Mouse (Mus musculus): Measurements from ENCODE around the gene Nthl1. TPM values are rescaled to one million over a fixed set of nuclear protein-coding genes. Genes with fewer than 3 reads are reported as not detected.

Nthl1 gene
- polyA plus RNA-seq, 1 experiment from 2014 or later: 26.9 TPM

DNA sequence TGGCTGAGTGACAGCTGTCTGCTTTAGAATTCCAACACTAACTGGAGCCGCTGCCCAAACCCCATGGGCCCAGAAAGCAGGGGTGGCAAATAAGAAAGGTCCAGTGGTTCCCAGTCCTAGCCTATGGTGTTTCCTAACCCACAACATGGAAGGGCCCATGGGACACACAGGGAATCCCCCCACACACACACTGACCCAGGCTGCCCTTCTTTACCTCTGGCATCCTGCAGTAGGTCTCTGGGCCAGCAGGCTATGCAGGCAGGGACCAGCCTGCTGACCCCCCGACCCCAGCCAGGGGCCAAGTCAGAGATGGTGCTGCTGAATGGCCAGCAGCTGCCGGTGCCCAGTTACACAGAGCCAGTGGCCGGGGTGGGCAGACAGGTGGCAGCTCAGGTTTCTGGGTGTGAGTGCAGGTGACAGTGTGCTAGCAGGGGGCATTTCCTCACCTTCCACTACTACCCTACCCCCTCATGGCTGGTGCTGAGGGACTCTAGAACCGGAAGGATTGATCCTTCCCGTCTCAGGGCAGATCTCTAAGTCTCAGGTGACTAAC lies 10.4 kb downstream of the Nthl1 start:
- peaks cover 15% of the 10 kb centered on the region; the same call in 1 of the 2 replicates for H3K36me3 ChIP-seq
- H3K4me2 ChIP-seq (replicated peaks): no peak overlapping the region
- no peaks in the 10 kb centered on the region for H3K27me3 ChIP-seq
- 44% methylated on average over 6 of the region's 6 CpGs for WGBS
- H3K4me1 ChIP-seq: peaks cover 50% of the 10 kb centered on the region
- ATAC-seq (ENCODE audit: insufficient number of reproducible peaks, insufficient read depth, low FRiP score, low TSS enrichment): no peak
- H3K9me3 ChIP-seq: no peaks in the 10 kb centered on the region
- no peak overlapping the region for H3K9ac ChIP-seq
- no peak overlapping the region for H3K27ac ChIP-seq
- no peak overlapping the region for H3K4me3 ChIP-seq

DNA sequence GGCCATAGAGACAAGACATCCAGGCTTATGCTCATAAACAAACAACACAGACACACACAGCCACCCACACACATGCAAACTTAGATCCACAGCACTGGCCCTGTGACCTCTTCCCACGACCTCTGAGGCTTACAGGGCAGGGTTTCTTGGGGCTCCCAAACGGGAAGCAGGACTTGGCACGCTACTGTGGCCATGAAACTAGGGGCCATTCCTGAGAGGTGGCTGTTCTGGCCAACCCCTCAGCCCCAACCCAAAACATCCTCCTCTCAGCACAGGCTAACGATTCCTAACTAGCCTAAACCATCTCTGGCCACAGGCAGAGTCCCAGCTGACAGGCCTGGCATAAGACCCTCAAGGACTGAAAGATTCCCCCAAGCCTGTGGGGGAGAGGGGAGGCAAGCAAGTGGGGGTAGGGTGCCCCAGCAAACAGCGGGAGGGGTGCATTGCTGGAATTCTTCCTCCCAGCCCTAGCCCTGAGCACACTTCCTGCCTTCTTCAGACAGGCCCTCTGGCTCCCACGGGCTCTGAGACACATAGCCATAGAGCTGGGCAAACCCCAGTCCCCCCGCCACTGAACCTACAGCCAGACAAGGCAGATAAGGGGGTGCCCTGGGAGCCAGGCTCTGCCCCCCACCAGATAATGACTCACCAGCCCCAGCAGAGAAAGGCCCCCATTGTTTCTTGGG lies 11.7 kb downstream of the Nthl1 start:
- H3K9ac ChIP-seq: peak overlapping the region; percentile 42
- H3K36me3 ChIP-seq: peaks cover 15% of the 10 kb centered on the region; the same call in 1 of the 2 replicates
- H3K27ac ChIP-seq: peak overlapping the region; percentile 84

DNA sequence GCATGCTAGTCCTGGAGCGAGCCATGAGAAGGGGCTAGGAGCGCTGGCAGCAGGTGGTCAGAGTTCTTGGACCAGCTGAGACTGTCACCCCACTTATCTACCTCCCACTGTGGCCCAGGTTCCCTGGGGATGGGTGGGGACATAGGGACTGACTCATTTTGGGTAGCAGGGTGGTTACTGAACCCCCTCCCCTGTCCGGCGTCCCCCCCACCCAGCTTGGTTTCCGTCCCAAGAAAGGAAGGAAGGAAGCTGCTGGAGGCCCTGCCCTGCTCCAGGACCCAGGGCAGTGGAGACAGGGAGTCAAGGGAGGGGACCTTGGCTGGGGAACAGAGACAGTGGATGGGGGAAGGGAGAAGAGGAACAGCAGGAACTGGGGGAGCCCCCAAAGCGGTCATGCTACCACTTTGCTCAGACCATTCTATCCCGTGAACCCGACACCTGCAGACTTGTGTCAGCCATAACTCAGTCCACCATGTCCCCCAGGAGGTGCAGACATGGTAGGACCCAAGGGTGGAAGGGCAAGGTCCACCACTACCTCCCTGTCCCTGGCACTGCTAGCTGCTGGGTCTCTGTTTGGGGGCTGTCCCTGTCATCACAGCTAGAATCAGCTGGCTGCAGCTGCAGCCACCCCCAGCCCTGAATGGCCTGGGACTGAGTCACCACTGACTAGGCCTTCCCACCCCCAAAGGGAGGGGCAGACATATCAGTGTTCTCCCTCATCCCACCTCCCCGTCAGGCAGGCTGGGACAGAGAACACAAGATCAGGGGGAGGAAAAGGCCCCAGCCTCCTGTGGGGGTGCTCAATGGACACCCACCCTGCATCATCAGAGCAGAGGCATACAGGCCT lies 12.6 kb downstream of the Nthl1 start:
- H3K4me3 ChIP-seq: no peak overlapping the region
- peak overlapping the region; percentile 42 for H3K9ac ChIP-seq
- H3K27me3 ChIP-seq: no peaks in the 10 kb centered on the region
- no peak for ATAC-seq (ENCODE audit: insufficient number of reproducible peaks, insufficient read depth, low FRiP score, low TSS enrichment)
- no peak overlapping the region; the same call in 1 of the 2 replicates for H3K4me2 ChIP-seq (replicated peaks)
- peaks cover 41% of the 10 kb centered on the region for H3K4me1 ChIP-seq
- peak overlapping the region; percentile 84 for H3K27ac ChIP-seq
- peaks cover 15% of the 10 kb centered on the region; the same call in 1 of the 2 replicates for H3K36me3 ChIP-seq
- no peaks in the 10 kb centered on the region for H3K9me3 ChIP-seq
- WGBS: 74% methylated on average over 9 of the region's 9 CpGs

More for the DNA sequence above, 11.7 kb downstream of the Nthl1 start:
- Histone ChIP-seq H3K4me3 (no peak overlapping the region), H3K27me3 (no peaks in the 10 kb centered on the region), H3K4me1 (peaks cover 46% of the 10 kb centered on the region), H3K4me2 (replicated peaks) (no peak overlapping the region; the same call in 1 of the 2 replicates), H3K9me3 (no peaks in the 10 kb centered on the region)
- ATAC-seq (ENCODE audit: insufficient number of reproducible peaks, insufficient read depth, low FRiP score, low TSS enrichment): no peak
- 25% methylated on average over 7 of the region's 7 CpGs for WGBS

GRCm38 (mm10) chr17:24645916-24646315 lies 13.4 kb downstream of the Nthl1 start:
- ATAC-seq (ENCODE audit: insufficient number of reproducible peaks, insufficient read depth, low FRiP score, low TSS enrichment): no peak
- Histone ChIP-seq H3K27me3 (no peaks in the 10 kb centered on the region), H3K4me1 (peaks cover 39% of the 10 kb centered on the region), H3K9me3 (no peaks in the 10 kb centered on the region), H3K4me2 (replicated peaks) (no peak overlapping the region), H3K27ac (no peak overlapping the region), H3K4me3 (no peak overlapping the region), H3K9ac (no peak overlapping the region), H3K36me3 (peaks cover 9% of the 10 kb centered on the region; the same call in 1 of the 2 replicates)
- WGBS: 75% methylated on average over 3 of the region's 3 CpGs

DNA sequence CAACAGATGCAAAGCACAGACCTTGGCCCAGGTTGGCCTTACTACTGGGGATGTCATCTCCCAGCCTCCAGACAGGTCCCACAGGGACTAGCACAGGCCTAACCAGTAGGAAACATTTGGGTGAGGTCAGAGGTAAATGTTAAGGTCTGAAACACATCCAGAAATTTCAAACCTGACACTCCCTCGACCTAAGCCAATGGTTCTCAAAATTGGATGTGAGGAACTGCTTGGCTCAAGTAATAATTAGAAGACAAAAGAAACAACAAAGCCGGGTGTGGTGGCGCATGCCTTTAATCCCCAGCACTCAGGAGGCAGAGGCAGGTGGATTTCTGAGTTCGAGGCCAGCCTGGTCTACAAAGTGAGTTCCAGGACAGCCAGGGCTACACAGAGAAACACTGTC lies 13.9 kb downstream of the Nthl1 start:
- 80% methylated on average over 4 of the region's 4 CpGs for WGBS
- Histone ChIP-seq H3K9me3 (no peaks in the 10 kb centered on the region), H3K4me2 (replicated peaks) (no peak overlapping the region), H3K4me1 (peaks cover 39% of the 10 kb centered on the region), H3K36me3 (peaks cover 7% of the 10 kb centered on the region; the same call in 1 of the 2 replicates), H3K27ac (no peak overlapping the region), H3K4me3 (no peak overlapping the region), H3K9ac (no peak overlapping the region), H3K27me3 (no peaks in the 10 kb centered on the region)
- ATAC-seq (ENCODE audit: insufficient number of reproducible peaks, insufficient read depth, low FRiP score, low TSS enrichment): no peak

- H3K4me1 ChIP-seq: peaks cover 39% of the 10 kb centered on the region
- no peaks in the 10 kb centered on the region for H3K36me3 ChIP-seq
- no peaks in the 10 kb centered on the region for H3K9me3 ChIP-seq
- H3K9ac ChIP-seq: 0 out of 2 replicates have a peak overlapping the region, but pooled peaks have one; percentile 7
- ATAC-seq (ENCODE audit: insufficient number of reproducible peaks, insufficient read depth, low FRiP score, low TSS enrichment): no peak
- no peaks in the 10 kb centered on the region for H3K27me3 ChIP-seq
- 81% methylated on average over 11 of the region's 11 CpGs for WGBS
- no peak overlapping the region for H3K4me3 ChIP-seq
- no peak overlapping the region for H3K4me2 ChIP-seq (replicated peaks)
- H3K27ac ChIP-seq: no peak overlapping the region
Measured at GRCm38 (mm10) chr17:24647493-24647892, 15.0 kb downstream of the Nthl1 start.

DNA sequence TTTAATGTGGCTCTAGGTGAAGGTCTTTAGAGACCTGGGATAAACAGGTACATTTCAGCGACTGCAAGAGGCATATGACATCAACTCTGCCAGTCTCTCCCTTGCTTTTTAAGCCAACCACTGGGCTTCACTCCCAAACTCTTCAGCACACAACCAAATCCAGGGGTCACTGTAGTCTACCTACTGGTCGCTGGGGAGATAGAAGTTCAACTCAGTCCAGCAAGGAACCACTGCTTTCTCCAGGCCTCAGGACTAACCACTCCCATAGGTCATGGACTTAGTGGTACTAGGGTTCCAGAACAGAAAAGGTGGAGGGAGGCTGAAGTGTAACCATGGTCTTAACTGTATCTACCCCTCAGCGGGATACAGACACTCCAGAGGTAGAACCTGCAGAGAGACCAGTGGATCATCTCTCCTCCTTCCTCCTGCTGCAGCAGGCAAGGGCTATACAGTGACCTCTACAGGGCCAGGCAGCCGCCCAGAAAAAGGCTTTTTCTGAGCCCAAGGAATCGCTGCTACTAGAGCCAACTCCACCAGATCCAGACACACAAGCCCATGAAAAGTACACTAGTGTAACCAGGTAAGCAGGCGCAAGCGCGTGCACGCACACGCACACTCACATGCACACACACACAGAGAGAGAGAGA lies 16.4 kb downstream of the Nthl1 start:
- Histone ChIP-seq H3K9ac (peak overlapping the region; percentile 91; the same call in 1 of the 2 replicates), H3K27ac (no peak overlapping the region), H3K4me2 (replicated peaks) (peak overlapping the region; percentile 97), H3K36me3 (no peaks in the 10 kb centered on the region), H3K4me3 (peak overlapping the region; percentile 72), H3K27me3 (no peaks in the 10 kb centered on the region), H3K9me3 (no peaks in the 10 kb centered on the region), H3K4me1 (peaks cover 35% of the 10 kb centered on the region)
- no peak for ATAC-seq (ENCODE audit: insufficient number of reproducible peaks, insufficient read depth, low FRiP score, low TSS enrichment)
- WGBS: 70% methylated on average over 10 of the region's 10 CpGs

GRCm38 (mm10) chr17:24649581-24650069 lies 17.1 kb downstream of the Nthl1 start:
- Histone ChIP-seq H3K36me3 (no peaks in the 10 kb centered on the region), H3K4me3 (peak overlapping the region; percentile 72), H3K4me2 (replicated peaks) (peak overlapping the region; percentile 97), H3K27me3 (no peaks in the 10 kb centered on the region), H3K9me3 (no peaks in the 10 kb centered on the region), H3K27ac (peak overlapping the region; percentile 66), H3K9ac (peak overlapping the region; percentile 91), H3K4me1 (peaks cover 27% of the 10 kb centered on the region)
- WGBS: under 1% methylated on average over 35 of the region's 35 CpGs
- peak; percentile 23; the same call in 1 of the 2 replicates for ATAC-seq (ENCODE audit: insufficient number of reproducible peaks, insufficient read depth, low FRiP score, low TSS enrichment)

DNA sequence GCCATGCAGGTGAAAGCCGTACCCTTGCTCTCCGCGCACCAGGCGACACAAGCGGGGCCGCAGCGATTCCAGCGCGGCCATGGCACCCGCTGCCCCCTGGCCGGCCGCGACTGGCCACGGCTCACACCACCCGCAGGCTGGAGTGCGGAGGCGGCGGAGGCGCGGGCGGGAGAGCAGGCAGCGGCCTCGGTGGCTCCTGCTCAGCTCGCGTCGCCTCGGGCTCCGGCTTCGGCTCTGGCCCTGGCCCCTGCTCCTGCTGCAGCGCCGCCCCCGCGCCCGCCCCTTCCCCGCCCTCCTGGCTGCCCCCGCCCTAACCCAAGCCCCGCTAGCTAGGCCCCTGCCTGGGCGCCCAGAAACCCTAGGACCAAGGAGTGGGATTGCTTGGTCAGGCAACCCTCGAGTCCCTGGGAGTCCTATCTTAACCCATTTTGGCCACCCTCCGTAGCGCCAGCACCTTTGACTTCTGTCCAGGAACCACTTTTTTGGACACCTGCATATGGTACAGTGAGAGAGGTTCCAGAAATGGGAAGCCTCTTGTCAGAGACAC lies 17.7 kb downstream of the Nthl1 start, which contains the start of gene Slc9a3r2:
Slc9a3r2 (minus strand) TSS at position 258 of the 547 bp plus-strand sequence.
- ATAC-seq (ENCODE audit: insufficient number of reproducible peaks, insufficient read depth, low FRiP score, low TSS enrichment): peak; percentile 54
- Histone ChIP-seq H3K9ac (peak within 1 kb of the TSS; percentile 91), H3K27me3 (no peaks in the 10 kb centered on the region), H3K4me2 (replicated peaks) (peak within 1 kb of the TSS; percentile 97), H3K9me3 (no peaks in the 10 kb centered on the region), H3K4me3 (peak within 1 kb of the TSS; percentile 72), H3K27ac (peak within 1 kb of the TSS; percentile 66), H3K36me3 (no peaks in the 10 kb centered on the region), H3K4me1 (peaks cover 22% of the 10 kb centered on the region)
- under 1% methylated on average over 33 of the region's 41 CpGs for WGBS

GRCm38 (mm10) chr17:24650766-24651165 lies 18.3 kb downstream of the Nthl1 start:
- ATAC-seq (ENCODE audit: insufficient number of reproducible peaks, insufficient read depth, low FRiP score, low TSS enrichment): no peak
- 76% methylated on average over 4 of the region's 4 CpGs for WGBS
- Histone ChIP-seq H3K9me3 (no peaks in the 10 kb centered on the region), H3K9ac (no peak overlapping the region), H3K27ac (no peak overlapping the region), H3K27me3 (no peaks in the 10 kb centered on the region), H3K4me3 (peak overlapping the region; percentile 72; the same call in 1 of the 2 replicates), H3K4me1 (peaks cover 20% of the 10 kb centered on the region), H3K36me3 (no peaks in the 10 kb centered on the region), H3K4me2 (replicated peaks) (peak overlapping the region; percentile 97; the same call in 1 of the 2 replicates)

DNA sequence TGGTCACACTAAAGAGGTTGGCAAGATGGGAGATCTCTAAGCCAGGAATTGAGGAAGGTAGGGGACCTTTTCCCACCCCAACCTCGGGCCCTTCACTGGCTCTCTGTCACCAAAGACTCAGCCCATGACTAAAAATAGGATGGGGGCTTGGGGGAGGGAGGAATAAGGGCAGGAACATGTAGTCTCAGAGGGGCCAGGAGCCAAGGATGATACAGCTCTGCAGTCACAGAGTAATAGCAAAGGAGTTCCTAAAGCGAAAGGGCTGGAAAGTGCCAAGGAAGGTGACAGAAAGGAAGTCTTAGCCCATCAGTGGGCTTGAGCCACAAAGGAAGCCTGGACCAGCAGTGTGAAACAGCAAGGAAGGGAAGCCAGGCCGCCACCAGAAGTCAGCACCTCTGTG lies 19.4 kb downstream of the Nthl1 start:
- H3K4me2 ChIP-seq (replicated peaks): no peak overlapping the region
- WGBS: 79% methylated on average over 3 of the region's 3 CpGs
- no peaks in the 10 kb centered on the region for H3K36me3 ChIP-seq
- H3K9ac ChIP-seq: 0 out of 2 replicates have a peak overlapping the region, but pooled peaks have one; percentile 12
- no peak overlapping the region for H3K4me3 ChIP-seq
- no peaks in the 10 kb centered on the region for H3K9me3 ChIP-seq
- peaks cover 6% of the 10 kb centered on the region for H3K27me3 ChIP-seq
- peaks cover 20% of the 10 kb centered on the region for H3K4me1 ChIP-seq
- ATAC-seq (ENCODE audit: insufficient number of reproducible peaks, insufficient read depth, low FRiP score, low TSS enrichment): no peak
- no peak overlapping the region for H3K27ac ChIP-seq
